Mouse (Mus musculus): ENCODE measurements around the gene Gm13723.

Gm13723 gene

GRCm38 (mm10) chr2:86874702-86875101, at the start of gene Gm13723:
Gene Gm13723, minus strand, starts transcription at chr2:86874802.
- no peak for DNase-seq (ENCODE audit: low spot score)

- no peak for DNase-seq (ENCODE audit: low spot score)
Observed at GRCm38 (mm10) chr2:86905647-86906046, 31.0 kb upstream of the Gm13723 start.

- no peak for DNase-seq (ENCODE audit: low spot score)
Observed at GRCm38 (mm10) chr2:86892116-86892515, 17.5 kb upstream of the Gm13723 start, which contains the start of gene Olfr1097. Gene Olfr1097, minus strand, starts transcription at chr2:86892216.

- DNase-seq (ENCODE audit: low spot score): no peak
Observed at GRCm38 (mm10) chr2:86851596-86851995, 23.0 kb downstream of the Gm13723 start, which contains the start of gene Olfr1095. Gene Olfr1095, minus strand, starts transcription at chr2:86851696.

GRCm38 (mm10) chr2:86824363-86824762, 50.2 kb downstream of the Gm13723 start, which contains the start of gene Olfr1094:
Gene Olfr1094, plus strand, starts transcription at chr2:86824663.
- DNase-seq (ENCODE audit: low spot score): no peak

All from ovary, postnatal 14 days (tissue).